Mouse (Mus musculus) forebrain, embryonic 13.5 days (tissue): ENCODE results near the gene Trio. TPM values are rescaled to one million over a fixed set of nuclear protein-coding genes. Genes with fewer than 3 reads are reported as not detected.

Experiments
- ATAC-seq: fragments of 200-750 bp; cut with Nextera tagmentation; 2 replicates; pipeline ENCODE4 v1.8.0; 2017
- H3K27ac ChIP-seq: fragments of 300-500 bp; sonication (generic); 2 replicates; pipeline ENCODE4 v1.5.1; 2015; ENCODE audit warnings: inconsistent platforms, mild to moderate bottlenecking, moderate library complexity
- H3K27me3 ChIP-seq: fragments of 300-500 bp; sonication (generic); 2 replicates; pipeline ENCODE4 v1.6.1; 2015; ENCODE audit warnings: mild to moderate bottlenecking, inconsistent platforms
- H3K36me3 ChIP-seq: fragments of 300-500 bp; sonication (generic); 2 replicates; pipeline ENCODE4 v1.6.1; 2015; ENCODE audit warnings: mild to moderate bottlenecking, inconsistent platforms; ENCODE audit not compliant: poor library complexity, severe bottlenecking
- H3K4me1 ChIP-seq: fragments of 300-500 bp; sonication (generic); 2 replicates; pipeline ENCODE4 v1.6.1; 2015; ENCODE audit warnings: inconsistent platforms
- H3K4me2 ChIP-seq: fragments of 300-500 bp; sonication (generic); 2 replicates; pipeline ENCODE4 v1.6.1; 2015; ENCODE audit warnings: inconsistent platforms, mild to moderate bottlenecking, moderate library complexity
- H3K4me3 ChIP-seq: fragments of 300-500 bp; sonication (generic); 2 replicates; pipeline ENCODE4 v1.5.1; 2015; ENCODE audit warnings: mild to moderate bottlenecking, inconsistent platforms
- H3K9ac ChIP-seq: fragments of 300-500 bp; sonication (generic); 2 replicates; pipeline ENCODE4 v1.6.1; 2015; ENCODE audit warnings: mild to moderate bottlenecking, inconsistent platforms
- H3K9me3 ChIP-seq: fragments of 300-500 bp; sonication (generic); replicated peaks from 2 replicates; pipeline ENCODE4 v1.6.1; 2016; ENCODE audit warnings: inconsistent platforms
- WGBS: fragments of 180-500 bp; shearing (Covaris S2); methylation state at CpG from one replicate; pipeline ENCODE4 v1.1.7; 2015; 5-methylcytosine and 5-hydroxymethylcytosine counted together
- polyA plus RNA-seq: library from polyadenylated mRNA; unstranded; fragments of >200 nt; fragmentation: Nextera tagmentation; extraction: Ambion mirVana; gene quantifications from 2 replicates; pipeline ENCODE4 v1.2.1, GENCODE M21; 2015

Gene Trio
- polyA plus RNA-seq, 1 experiment from 2014 or later = 36.0 TPM

DNA sequence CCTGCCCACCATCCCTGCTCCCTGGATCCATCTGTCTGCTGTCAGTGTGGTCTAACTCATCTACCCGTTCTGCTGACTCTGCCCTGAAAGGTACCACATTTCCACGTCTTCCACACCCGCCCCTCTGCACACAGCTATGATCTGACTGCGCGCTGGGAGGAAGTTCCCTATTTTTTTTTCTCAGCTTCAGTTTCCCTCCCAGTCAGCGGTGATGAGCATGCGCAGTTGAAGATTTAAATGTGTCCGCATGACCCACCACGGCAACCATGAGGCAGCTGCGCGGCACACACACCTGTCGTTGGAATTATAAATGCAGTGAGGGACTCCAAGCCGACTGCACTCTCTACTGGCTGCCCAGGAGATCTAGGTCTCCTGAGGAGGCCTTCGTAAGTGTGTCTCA, 142.8 kb downstream of the Trio start:
- no peak overlapping the region for H3K4me3 ChIP-seq
- H3K4me1 ChIP-seq = no peaks in the 10 kb centered on the region
- H3K36me3 ChIP-seq = peaks cover 64% of the 10 kb centered on the region
- ATAC-seq = no peak
- no peak overlapping the region for H3K27ac ChIP-seq
- no peaks in the 10 kb centered on the region for H3K27me3 ChIP-seq
- H3K9me3 ChIP-seq = no peaks in the 10 kb centered on the region
- H3K4me2 ChIP-seq = no peak overlapping the region
- 94% methylated on average over 14 of the region's 14 CpGs for WGBS
- no peak overlapping the region for H3K9ac ChIP-seq

DNA sequence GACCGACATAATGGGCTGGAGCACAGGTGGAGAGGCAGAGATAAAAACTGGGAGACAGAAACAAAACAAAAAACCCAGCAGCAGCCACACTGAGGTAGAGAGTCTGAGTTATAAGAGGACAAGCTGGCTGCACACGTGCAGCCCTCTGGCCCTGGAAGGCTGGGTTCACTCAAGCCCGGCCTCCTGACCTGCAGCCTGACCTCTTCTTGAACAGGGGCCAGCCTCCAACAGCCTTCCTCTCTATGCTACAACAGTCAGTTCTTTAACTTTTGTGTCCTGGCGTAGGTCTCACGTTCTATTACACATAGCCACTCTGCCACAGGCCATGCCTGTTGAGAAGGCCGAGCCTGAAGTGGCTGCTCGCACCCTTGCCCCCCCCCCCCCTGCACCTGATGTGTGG, 147.8 kb downstream of the Trio start:
- Histone ChIP-seq H3K9me3 (no peaks in the 10 kb centered on the region), H3K27ac (no peak overlapping the region), H3K4me3 (no peak overlapping the region), H3K4me1 (no peaks in the 10 kb centered on the region), H3K4me2 (no peak overlapping the region), H3K27me3 (no peaks in the 10 kb centered on the region), H3K9ac (no peak overlapping the region), H3K36me3 (peaks cover 67% of the 10 kb centered on the region)
- WGBS = 75% methylated on average over 7 of the region's 7 CpGs
- ATAC-seq = no peak; the same call in 1 of the 2 replicates

DNA sequence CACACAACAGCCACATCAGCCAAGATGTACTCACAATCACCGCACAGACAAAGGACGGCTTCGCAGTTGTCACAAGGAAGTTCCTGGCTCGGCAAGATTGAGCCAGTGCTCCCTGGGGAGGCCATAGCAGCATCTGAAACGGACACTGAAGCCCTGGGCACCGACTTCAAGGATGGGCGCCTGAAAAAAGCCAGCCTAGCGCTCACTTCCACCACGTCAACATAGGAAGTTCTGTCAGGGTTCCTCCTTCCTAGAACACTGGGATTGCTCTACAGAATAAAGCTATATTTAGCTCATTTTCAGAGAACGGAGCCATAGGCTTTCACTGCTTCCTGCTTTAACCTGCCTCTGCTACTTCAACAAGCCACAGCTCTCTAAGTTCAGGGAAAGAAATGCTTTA, 149.3 kb downstream of the Trio start:
- Histone ChIP-seq H3K4me2 (no peak overlapping the region), H3K36me3 (peaks cover 75% of the 10 kb centered on the region), H3K4me1 (no peaks in the 10 kb centered on the region), H3K4me3 (no peak overlapping the region), H3K9me3 (no peaks in the 10 kb centered on the region), H3K27ac (peak overlapping the region; percentile 23; the same call in 1 of the 2 replicates), H3K27me3 (no peaks in the 10 kb centered on the region), H3K9ac (no peak overlapping the region)
- 80% methylated on average over 10 of the region's 10 CpGs for WGBS
- no peak for ATAC-seq

DNA sequence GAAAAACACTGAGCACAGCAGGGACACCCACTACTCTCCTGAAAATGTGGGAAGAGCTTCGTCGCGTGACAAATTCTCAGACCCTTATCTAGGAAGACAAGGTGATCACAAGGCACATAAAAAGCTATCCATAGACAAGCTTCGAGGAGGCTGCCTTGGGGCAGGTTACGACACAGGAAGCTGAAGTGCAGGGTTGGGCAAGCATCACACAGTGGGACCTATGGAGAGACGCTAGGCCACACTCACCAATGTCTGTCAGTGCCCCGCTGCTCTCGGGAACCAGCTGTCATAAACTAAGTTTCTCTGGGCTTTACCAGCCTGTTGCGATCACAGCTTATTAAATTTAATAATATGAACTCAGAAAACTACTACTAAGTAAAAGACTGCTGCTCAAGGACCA, 149.9 kb downstream of the Trio start:
- Histone ChIP-seq H3K4me1 (no peaks in the 10 kb centered on the region), H3K4me3 (no peak overlapping the region), H3K36me3 (peaks cover 75% of the 10 kb centered on the region), H3K27me3 (no peaks in the 10 kb centered on the region), H3K9me3 (no peaks in the 10 kb centered on the region), H3K27ac (no peak overlapping the region), H3K4me2 (no peak overlapping the region), H3K9ac (no peak overlapping the region)
- ATAC-seq = no peak
- WGBS = 92% methylated on average over 9 of the region's 9 CpGs

DNA sequence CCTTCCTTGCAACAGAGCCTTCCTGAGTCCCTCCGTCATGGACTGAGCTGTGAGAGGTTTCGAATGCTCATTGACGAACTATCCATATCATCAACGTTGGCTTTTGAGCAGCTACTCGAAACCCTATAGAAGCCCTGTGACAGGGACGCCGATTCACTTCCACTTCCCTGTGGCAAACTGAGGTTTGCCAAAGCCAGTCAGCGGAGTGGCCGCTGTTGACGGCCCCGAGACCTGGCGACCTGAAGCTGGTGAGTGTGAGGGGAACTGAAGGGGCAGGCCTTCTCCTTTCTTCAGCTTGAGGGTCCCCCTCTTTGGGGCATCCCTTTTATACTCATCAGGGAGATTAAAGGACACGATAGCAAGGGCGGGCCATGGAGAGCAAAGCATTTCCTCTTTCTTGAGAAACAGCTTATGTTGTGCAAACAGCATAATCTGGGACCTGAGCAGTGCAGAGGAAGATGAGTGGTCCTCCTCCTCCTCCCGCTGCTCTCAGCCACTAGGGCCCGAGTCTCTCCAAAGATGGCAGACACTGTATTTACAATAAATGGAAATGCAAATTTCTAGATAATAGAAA, 151.8 kb downstream of the Trio start:
- no peak overlapping the region for H3K27ac ChIP-seq
- H3K27me3 ChIP-seq = no peaks in the 10 kb centered on the region
- no peak overlapping the region for H3K9ac ChIP-seq
- no peaks in the 10 kb centered on the region for H3K4me1 ChIP-seq
- H3K4me3 ChIP-seq = no peak overlapping the region
- H3K4me2 ChIP-seq = no peak overlapping the region
- ATAC-seq = no peak
- H3K36me3 ChIP-seq = peaks cover 76% of the 10 kb centered on the region
- 88% methylated on average over 16 of the region's 16 CpGs for WGBS
- H3K9me3 ChIP-seq = no peaks in the 10 kb centered on the region

DNA sequence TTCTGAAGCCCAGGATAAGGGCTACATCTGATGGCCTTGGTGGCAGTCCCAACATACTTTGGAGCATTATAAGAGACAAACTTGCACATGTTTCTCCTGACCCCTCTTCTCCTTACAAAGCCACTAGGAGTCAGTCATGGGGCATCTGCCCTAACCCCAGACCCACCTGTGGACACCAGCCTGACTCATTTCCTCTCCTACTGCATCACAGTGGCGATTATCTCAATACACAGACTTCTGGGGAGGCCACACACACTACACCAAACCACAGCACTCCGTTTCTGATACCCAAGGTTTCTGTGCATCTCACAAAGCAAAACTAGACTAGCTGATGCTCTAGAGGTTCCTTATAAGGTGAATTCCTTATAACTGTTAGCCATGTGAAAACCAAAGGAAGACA, 153.4 kb downstream of the Trio start:
- WGBS = 93% methylated on average over 2 of the region's 2 CpGs

DNA sequence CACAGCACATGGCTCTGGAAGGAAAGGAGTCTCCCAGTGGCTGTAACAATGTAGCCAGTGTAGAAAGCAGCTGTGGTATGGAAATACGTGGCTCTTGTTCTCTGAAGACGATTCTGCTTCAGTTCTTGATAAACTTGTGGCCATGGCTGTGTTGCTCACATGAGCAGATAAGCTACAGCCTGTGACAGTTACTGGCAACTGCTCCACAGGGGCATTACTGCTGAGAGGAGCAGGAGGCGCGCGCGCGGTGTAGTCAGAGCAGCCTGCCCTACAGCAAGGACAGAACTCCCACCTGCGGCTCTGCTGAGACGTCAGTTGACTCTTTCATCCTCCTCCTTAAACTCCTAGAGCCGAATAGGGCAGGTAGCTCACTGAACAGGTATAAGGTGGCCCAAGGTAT, 153.9 kb downstream of the Trio start:
- no peak overlapping the region for H3K27ac ChIP-seq
- no peaks in the 10 kb centered on the region for H3K27me3 ChIP-seq
- no peaks in the 10 kb centered on the region for H3K9me3 ChIP-seq
- H3K36me3 ChIP-seq = peaks cover 64% of the 10 kb centered on the region
- no peak for ATAC-seq
- H3K4me2 ChIP-seq = no peak overlapping the region
- no peak overlapping the region for H3K4me3 ChIP-seq
- 96% methylated on average over 10 of the region's 10 CpGs for WGBS
- H3K4me1 ChIP-seq = no peaks in the 10 kb centered on the region
- no peak overlapping the region for H3K9ac ChIP-seq

More for the DNA sequence above, 153.4 kb downstream of the Trio start:
- H3K36me3 ChIP-seq = peaks cover 68% of the 10 kb centered on the region
- no peak overlapping the region for H3K4me3 ChIP-seq
- no peak for ATAC-seq
- no peak overlapping the region for H3K9ac ChIP-seq
- H3K27me3 ChIP-seq = no peaks in the 10 kb centered on the region
- no peak overlapping the region for H3K27ac ChIP-seq
- no peak overlapping the region for H3K4me2 ChIP-seq
- no peaks in the 10 kb centered on the region for H3K9me3 ChIP-seq
- no peaks in the 10 kb centered on the region for H3K4me1 ChIP-seq

DNA sequence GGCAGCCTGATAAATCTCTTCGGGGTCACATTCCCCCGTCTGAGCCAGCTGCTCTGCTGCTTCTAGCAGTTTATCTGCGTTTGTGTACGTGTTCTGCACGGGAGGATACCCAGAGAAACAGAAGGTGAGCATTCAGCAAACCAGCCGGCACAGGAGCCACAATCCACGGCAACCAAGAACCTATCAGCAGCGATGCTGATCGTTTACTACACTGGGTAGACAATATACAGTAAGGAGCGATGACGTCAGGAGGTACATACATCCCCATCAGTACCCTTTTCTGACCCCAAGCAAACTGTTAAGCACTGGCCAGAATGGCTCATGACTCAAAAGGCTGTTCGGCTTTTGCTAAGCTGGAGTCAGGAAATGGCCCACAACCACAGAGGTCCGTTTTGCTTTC, 154.4 kb downstream of the Trio start:
- Histone ChIP-seq H3K4me2 (no peak overlapping the region), H3K9ac (no peak overlapping the region), H3K4me3 (no peak overlapping the region), H3K4me1 (no peaks in the 10 kb centered on the region), H3K27ac (no peak overlapping the region), H3K9me3 (no peaks in the 10 kb centered on the region), H3K36me3 (peaks cover 62% of the 10 kb centered on the region), H3K27me3 (no peaks in the 10 kb centered on the region)
- ATAC-seq = no peak
- 92% methylated on average over 13 of the region's 13 CpGs for WGBS

DNA sequence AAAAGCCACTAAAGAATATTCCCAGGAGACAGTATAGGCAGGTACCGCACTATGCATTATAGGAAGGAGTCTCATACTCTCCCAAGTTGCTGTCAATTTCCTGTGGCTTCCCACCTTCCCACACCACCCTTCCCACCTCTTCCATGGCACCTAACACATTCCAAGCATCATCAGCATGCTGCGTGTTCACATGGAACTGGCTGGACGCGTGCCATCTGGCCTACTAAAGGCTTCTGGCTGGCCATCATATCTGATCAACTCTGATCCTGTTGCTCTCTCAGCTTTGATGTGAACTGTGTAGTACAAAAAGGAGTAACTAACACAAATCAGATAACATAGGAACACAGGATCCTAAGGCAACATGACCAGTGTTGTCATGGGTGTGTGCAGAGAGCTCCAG, 156.6 kb downstream of the Trio start:
- Histone ChIP-seq H3K27ac (no peak overlapping the region), H3K4me1 (no peaks in the 10 kb centered on the region), H3K9me3 (no peaks in the 10 kb centered on the region), H3K27me3 (no peaks in the 10 kb centered on the region), H3K4me3 (no peak overlapping the region), H3K36me3 (peaks cover 69% of the 10 kb centered on the region), H3K9ac (no peak overlapping the region), H3K4me2 (no peak overlapping the region)
- 92% methylated on average over 4 of the region's 4 CpGs for WGBS
- ATAC-seq = 0 out of 2 replicates have a peak, but pooled peaks have one; percentile 10

DNA sequence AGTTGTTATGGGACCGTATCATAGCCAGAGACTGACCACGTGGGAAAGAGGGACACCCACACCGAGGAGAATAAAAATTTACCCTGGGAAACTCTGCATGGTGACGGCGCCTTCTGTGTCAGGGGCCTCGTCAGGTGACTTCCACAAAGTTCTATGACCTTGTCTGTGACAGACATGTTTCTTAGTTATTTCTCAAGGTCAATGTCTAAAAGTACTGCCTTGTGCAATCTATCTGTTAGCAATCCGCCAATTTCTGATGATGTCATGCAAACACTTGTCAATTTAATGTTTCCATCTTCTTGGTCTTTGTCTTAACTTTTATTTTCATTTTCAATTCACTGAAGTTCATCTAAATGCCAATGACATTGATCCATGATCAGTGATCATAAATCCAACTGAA, 157.8 kb downstream of the Trio start:
- H3K9ac ChIP-seq = no peak overlapping the region
- H3K4me3 ChIP-seq = no peak overlapping the region
- peaks cover 66% of the 10 kb centered on the region for H3K36me3 ChIP-seq
- H3K9me3 ChIP-seq = no peaks in the 10 kb centered on the region
- H3K27ac ChIP-seq = no peak overlapping the region
- no peaks in the 10 kb centered on the region for H3K4me1 ChIP-seq
- no peak for ATAC-seq
- 96% methylated on average over 7 of the region's 7 CpGs for WGBS
- H3K4me2 ChIP-seq = no peak overlapping the region
- H3K27me3 ChIP-seq = no peaks in the 10 kb centered on the region

DNA sequence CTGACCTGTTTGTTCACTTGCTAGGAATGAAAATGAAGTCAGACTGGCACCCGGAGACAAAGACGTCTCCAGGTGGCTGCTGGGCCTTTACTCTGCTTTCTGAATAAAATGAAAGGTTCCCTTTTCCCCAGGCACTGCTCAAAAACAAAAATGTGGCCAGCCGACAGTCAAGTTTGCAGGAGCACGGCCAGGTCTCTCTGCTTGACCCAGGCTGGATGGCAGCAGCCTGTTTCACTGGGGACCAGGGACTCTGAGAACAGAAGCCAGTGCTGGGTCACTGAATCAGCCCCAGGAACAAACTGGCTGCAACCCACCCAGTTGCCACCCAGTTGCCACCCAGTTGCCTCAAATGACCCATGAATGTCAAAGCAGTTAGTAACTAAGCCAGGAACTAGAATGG, 159.2 kb downstream of the Trio start:
- no peak overlapping the region for H3K4me2 ChIP-seq
- no peak overlapping the region for H3K4me3 ChIP-seq
- no peak overlapping the region for H3K9ac ChIP-seq
- H3K27me3 ChIP-seq = no peaks in the 10 kb centered on the region
- no peaks in the 10 kb centered on the region for H3K9me3 ChIP-seq
- H3K27ac ChIP-seq = no peak overlapping the region
- no peaks in the 10 kb centered on the region for H3K4me1 ChIP-seq
- no peak for ATAC-seq
- WGBS = 64% methylated on average over 4 of the region's 4 CpGs
- H3K36me3 ChIP-seq = peaks cover 62% of the 10 kb centered on the region

DNA sequence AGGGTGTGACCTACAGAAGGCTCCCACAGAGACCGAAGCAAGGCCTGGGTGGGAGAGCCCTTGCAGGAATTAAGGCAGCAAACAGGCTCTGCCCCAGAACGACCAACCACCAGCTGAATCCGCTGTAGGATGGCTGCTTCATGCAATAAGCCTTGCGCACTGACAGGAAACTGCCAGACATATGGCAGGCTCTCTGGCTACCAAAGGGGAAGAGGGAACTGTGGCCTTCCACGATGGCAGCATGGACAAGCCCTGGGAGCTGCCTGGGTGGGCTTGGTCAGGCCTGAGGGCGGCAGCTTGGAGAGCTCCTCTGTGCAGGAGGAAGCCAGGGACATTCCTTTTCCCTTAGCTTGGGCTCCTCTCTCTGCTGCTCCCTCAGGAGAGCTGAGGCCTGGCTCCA, 159.6 kb downstream of the Trio start:
- Histone ChIP-seq H3K36me3 (peaks cover 62% of the 10 kb centered on the region), H3K4me1 (no peaks in the 10 kb centered on the region), H3K4me2 (no peak overlapping the region), H3K4me3 (no peak overlapping the region), H3K27me3 (no peaks in the 10 kb centered on the region), H3K9me3 (no peaks in the 10 kb centered on the region), H3K9ac (no peak overlapping the region), H3K27ac (no peak overlapping the region)
- 80% methylated on average over 6 of the region's 6 CpGs for WGBS
- ATAC-seq = no peak

DNA sequence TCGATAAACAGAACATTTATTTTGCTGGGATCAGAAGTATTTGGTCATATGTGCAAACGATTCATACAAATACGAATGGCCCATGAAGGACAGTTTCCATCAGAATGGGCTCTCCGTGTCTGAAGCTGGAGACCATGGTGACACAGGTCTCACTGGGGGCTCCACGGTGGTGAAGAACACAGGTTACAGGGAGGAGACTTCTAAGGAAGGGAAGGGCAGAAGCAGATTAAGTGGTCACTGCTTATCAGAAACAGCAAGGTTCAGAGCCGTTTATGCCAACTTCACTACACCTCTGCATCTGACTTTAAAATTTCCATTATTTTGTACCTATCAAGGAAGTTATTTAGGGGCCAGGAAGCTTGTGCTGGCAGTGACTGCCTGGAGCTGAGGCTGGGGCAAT, 161.3 kb downstream of the Trio start:
- WGBS = 93% methylated on average over 6 of the region's 6 CpGs
- Histone ChIP-seq H3K27me3 (no peaks in the 10 kb centered on the region), H3K9ac (no peak overlapping the region), H3K27ac (no peak overlapping the region), H3K4me1 (no peaks in the 10 kb centered on the region), H3K4me2 (no peak overlapping the region), H3K9me3 (no peaks in the 10 kb centered on the region), H3K36me3 (peaks cover 59% of the 10 kb centered on the region), H3K4me3 (no peak overlapping the region)
- no peak for ATAC-seq
